Mouse (Mus musculus) brain, embryonic 14.5 days (tissue): Measurements from ENCODE around the gene Dtx3. TPM values are rescaled to one million over a fixed set of nuclear protein-coding genes. Genes with fewer than 3 reads are reported as not detected.

Experiments used
- DNase-seq: peaks from one replicate; pipeline ENCODE4 v3.0.0-alpha.2; 2011; ENCODE audit warnings: low read depth
- CTCF ChIP-seq: fragments of 200-500 bp; IDR thresholded peaks from 2 replicates; pipeline ENCODE4 v1.5.1; 2012; ENCODE audit warnings: inconsistent platforms, mild to moderate bottlenecking, moderate library complexity, borderline replicate concordance; ENCODE audit not compliant: insufficient read depth, insufficient read length; ENCODE audit errors: extremely low read depth
- POLR2A ChIP-seq: fragments of 200-500 bp; IDR thresholded peaks from 2 replicates; pipeline ENCODE4 v1.6.1; 2012; ENCODE audit warnings: mild to moderate bottlenecking, inconsistent platforms, borderline replicate concordance; ENCODE audit not compliant: poor library complexity, insufficient read depth, insufficient read length, severe bottlenecking; ENCODE audit errors: extremely low read depth
- polyA plus RNA-seq: library from polyadenylated mRNA; depleted of rRNA; stranded (reverse); fragments of >200 nt; gene quantifications from 2 replicates; pipeline ENCODE4 v1.2.3, GENCODE M21; 2012

Dtx3 gene
- polyA plus RNA-seq, 1 experiment = 405 TPM

DNA sequence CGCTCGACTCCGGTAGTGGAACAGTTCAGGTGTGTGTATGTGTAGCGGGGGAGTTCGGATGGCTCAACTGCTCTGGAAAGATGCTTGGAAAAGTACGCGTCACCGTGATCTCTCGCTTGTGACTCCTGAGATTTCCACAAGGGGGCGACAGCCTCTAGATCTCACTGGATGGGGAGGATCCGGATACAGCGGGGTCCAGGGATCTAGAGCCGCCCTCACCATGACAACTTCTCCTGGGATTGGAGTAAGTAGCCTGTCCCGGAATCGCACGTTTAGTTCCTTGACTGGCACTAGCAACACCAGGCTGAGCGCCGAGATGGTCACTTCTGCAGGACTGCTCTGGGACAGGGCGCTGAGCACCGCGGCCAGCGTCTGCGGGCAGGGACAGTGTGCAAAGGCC, 17.8 kb downstream of the Dtx3 start:
- TF ChIP-seq CTCF (peak; percentile 93), POLR2A (no peak)
- peak; percentile 85 for DNase-seq

GRCm38 (mm10) chr10:127177235-127177634, 18.3 kb downstream of the Dtx3 start:
- TF ChIP-seq CTCF = no peak
- no peak for TF ChIP-seq POLR2A
- DNase-seq = no peak

GRCm38 (mm10) chr10:127176756-127177155, 18.8 kb downstream of the Dtx3 start:
- no peak for TF ChIP-seq CTCF
- no peak for TF ChIP-seq POLR2A
- no peak for DNase-seq

DNA sequence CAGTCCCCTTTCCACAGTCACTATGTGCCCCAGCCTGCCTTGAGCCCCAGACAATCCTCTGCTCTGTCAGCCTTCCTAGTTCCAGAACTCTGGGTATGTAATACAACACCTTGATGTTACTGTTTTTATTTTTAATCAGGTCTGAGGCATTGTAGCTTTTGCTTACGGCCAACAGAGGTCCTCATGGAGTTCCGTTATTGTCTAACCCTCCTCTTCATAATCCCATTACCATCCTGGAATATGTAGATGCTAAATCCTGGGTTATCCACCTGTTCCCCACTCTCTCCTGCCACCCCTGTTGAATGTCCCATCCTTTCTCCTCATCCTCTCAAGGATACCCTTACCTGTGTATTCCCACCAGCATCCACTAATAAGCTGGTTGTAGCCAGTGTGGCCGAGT, 19.3 kb downstream of the Dtx3 start:
- DNase-seq = no peak
- TF ChIP-seq POLR2A = no peak
- no peak for TF ChIP-seq CTCF

DNA sequence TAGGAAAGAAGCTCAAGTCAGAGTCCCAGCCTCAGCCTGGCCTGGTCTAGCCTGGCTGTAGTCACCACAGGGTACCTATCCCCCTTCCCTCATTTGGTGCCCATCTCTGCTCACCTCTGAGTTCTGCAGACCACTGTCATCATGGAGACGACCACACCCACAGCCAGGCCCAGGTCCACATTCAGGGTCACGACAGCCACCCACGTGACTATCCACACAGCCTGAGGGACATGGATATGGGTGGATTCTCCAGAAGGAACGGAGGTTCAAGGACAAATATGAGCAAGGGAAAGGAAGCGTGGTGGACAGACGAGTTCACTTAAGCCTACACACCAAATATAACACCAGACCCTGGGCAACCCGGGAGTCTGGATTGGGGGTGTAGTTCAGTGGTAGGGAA, 21.4 kb downstream of the Dtx3 start:
- no peak for TF ChIP-seq POLR2A
- TF ChIP-seq CTCF = no peak
- no peak for DNase-seq

DNA sequence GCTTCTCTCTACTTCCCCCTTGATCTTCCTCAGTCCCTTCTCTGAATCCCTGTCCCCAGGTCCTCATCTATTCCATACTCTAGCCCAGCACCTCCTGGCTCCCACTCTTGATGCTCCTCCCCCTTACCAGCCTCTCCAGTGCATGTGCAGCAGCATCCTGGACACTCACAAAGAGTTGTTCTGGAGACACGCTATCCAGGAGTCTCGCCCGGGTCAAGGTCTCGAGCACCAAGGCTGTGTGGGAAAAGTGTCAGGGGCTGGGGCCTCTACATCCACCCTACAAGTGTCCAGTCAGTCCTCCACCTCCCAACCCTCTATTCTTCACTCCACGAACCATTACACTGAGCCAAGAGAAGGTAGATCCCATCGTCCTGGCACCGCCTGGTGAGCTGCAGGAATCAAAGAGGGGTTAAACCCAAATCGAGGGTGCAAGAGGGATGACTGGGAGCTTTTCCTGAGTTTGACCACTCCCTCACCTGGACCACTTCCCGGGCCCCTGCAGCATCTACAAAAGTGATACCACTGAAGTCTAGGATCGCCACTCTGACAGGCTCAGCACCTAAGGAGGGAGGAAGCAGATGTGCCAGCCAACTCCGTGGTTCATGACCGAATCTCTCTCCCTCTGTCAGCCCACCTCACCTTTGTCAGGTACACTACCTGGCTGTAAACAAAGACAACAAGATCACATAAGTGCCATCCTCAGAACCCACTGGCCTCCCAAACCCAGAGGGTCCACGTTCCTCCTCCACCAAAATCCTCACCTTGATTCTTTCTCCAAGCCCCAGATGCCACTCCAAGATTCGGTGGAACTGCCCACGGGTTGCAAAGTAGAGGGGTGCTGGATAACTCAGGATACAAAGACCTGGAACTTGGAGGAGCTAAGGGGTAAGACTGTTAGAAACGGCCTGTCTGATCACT, 22.1 kb downstream of the Dtx3 start:
- DNase-seq = no peak
- TF ChIP-seq CTCF = no peak
- TF ChIP-seq POLR2A = no peak

DNA sequence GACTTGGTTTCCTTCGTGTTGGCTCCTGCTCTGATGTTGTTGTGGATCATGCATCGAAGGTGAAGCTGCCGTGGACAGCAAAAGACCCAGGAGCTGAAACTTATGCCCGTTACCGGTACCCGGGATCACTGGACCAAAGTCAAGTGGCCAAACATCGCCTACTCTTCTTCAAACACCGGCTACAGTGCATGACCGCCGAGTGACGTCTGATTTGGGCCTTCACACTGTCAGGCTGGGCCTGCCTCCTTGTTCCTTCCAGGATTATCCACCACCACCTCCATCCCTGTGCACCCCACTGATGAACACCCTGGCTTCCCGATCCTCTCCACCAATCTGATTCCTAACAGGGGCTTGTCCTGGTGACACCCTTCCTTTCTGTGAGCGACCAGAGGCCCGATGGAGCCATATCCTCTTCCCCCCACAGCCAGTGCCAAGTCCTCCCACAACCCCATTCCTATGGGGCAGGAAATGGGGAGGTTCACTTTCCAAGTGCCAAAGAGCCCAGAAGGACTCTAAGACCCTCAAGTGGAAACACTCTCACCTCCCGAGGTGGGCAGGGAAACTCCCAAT, 23.8 kb downstream of the Dtx3 start:
- no peak for DNase-seq

DNA sequence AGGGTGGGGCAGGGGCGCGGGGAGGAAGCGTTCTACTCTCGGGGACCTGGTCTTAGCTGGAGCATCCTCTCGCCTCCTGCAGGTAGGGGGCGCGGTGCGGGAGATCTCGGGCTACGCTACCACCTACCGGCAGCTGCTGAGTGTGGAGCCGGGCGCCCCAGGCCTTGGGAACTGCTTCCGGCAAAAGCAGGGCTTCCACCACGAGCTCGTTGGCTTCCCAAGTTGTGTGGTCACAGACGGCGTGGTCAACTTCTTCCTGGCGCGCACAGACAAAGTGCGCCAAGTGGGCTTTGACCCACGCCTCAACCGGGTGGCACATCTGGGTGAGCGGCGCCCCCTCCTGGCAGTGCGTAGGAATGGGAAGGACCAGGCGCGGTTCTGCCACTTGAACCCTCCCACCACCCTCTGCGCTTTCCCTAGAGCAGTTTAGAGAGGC, 24.7 kb downstream of the Dtx3 start:
- peak; percentile 67 for DNase-seq
- TF ChIP-seq POLR2A (no peak), CTCF (peak; percentile 79)

More for the DNA sequence above, 23.8 kb downstream of the Dtx3 start:
- no peak for TF ChIP-seq POLR2A
- TF ChIP-seq CTCF = no peak

DNA sequence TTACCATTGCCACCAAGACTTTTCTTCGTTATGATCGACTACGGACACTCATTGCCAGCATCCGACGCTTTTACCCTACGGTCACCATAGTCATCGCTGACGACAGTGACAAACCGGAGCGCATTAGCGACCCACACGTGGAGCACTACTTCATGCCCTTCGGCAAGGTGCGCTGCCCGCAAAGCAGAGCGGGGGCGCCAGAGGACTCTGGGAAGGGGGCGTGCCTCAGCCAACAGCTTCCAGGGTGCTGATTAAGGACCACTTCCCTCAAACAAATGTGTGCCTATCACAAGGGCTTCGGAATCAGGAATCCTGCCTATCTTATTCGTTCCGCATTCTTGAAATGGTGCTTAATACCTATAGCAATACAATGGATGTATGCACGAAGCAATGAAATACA, 25.5 kb downstream of the Dtx3 start:
- TF ChIP-seq POLR2A (no peak), CTCF (peak; percentile 48; the same call in 1 of the 2 replicates)
- DNase-seq = peak; percentile 59

GRCm38 (mm10) chr10:127167614-127168192, 27.8 kb downstream of the Dtx3 start:
- DNase-seq = no peak
- TF ChIP-seq CTCF (no peak), POLR2A (no peak)

DNA sequence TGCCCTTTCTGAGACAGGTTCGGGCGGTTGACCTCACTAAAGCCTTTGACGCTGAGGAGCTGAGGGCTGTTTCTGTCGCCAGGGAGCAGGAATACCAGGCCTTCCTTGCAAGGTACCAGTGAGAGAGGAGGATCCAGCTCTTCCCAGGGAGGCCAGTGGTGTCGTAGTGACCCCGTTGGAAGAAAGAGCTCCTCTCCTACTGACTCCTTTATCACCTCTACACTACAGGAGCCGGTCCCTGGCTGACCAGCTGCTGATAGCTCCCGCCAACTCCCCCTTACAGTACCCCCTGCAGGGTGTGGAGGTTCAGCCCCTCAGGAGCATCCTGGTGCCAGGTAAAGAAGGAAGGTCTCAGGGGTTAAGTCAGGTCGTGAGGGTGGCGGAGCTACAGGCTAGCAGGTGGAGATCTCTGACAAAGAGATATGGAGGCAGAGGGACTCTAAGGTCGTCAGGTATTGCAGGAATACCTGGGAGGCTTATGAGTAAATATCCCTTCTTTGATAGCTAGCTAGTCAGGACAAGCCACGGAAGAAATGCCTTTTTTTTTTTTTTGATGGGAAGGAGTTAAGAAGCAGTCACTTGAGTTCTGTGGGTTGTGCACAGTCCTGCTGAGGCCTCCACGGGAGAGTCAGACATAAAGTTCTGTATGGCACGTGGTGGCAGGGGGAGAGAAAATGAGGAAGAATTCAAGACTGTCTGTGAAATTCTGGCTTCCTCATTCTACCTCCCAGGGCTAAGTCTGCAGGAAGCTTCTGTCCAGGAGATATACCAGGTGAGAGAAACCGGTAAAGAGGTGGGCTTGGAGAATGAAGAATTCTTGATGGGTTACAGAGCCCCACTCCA, 28.5 kb downstream of the Dtx3 start:
- no peak for DNase-seq
- TF ChIP-seq POLR2A = no peak
- no peak for TF ChIP-seq CTCF

- DNase-seq = no peak
Observed at GRCm38 (mm10) chr10:127166404-127166715, 29.2 kb downstream of the Dtx3 start.

More at GRCm38 (mm10) chr10:127166404-127166715, 29.2 kb downstream of the Dtx3 start:
- TF ChIP-seq CTCF (no peak), POLR2A (no peak)
